Mouse (Mus musculus) heart, adult 2 months (tissue): ENCODE measurements around the gene Fbxw8. TPM values are rescaled to one million over a fixed set of nuclear protein-coding genes. Genes with fewer than 3 reads are reported as not detected.

Experiments used
- DNase-seq, 2 experiments: peaks; one replicate each; pipeline ENCODE4 v3.0.0; 2021
- H3K27ac ChIP-seq: fragments of 200-600 bp; 2 replicates; pipeline ENCODE4 v1.8.1; 2022
- H3K27me3 ChIP-seq: fragments of 200-500 bp; 2 replicates; pipeline ENCODE4 v1.6.1; 2012; ENCODE audit warnings: mild to moderate bottlenecking, low read length, inconsistent platforms, mixed read lengths; ENCODE audit not compliant: control insufficient read depth, insufficient read depth
- H3K36me3 ChIP-seq: fragments of 200-500 bp; 2 replicates; pipeline ENCODE4 v1.6.1; 2012; ENCODE audit warnings: low read length, inconsistent platforms; ENCODE audit not compliant: control insufficient read depth, insufficient read depth
- H3K4me1 ChIP-seq: fragments of 200-500 bp; 2 replicates; pipeline ENCODE4 v1.6.1; 2011; ENCODE audit warnings: low read length; ENCODE audit not compliant: control insufficient read depth, insufficient read depth
- H3K4me3 ChIP-seq: fragments of 200-600 bp; 2 replicates; pipeline ENCODE4 v1.8.1; 2022
- H3K79me2 ChIP-seq: fragments of 200-500 bp; replicated peaks from 2 replicates; pipeline ENCODE4 v1.6.1; 2012; ENCODE audit warnings: mild to moderate bottlenecking, inconsistent platforms, low read length, moderate library complexity, mixed read lengths; ENCODE audit not compliant: control insufficient read depth, insufficient read depth
- H3K9ac ChIP-seq: fragments of 200-500 bp; 2 replicates; pipeline ENCODE4 v1.6.1; 2012; ENCODE audit warnings: low read depth, mild to moderate bottlenecking, control low read depth, inconsistent platforms, low read length, mixed read lengths
- CTCF ChIP-seq: fragments of 200-600 bp; IDR thresholded peaks from 2 replicates; pipeline ENCODE4 v1.8.1; 2022; ENCODE audit warnings: antibody characterized with exemption, mild to moderate bottlenecking, moderate library complexity
- EP300 ChIP-seq: fragments of 200-500 bp; IDR thresholded peaks from 2 replicates; pipeline ENCODE4 v1.6.1; 2011; ENCODE audit warnings: low read depth, low read length, control low read depth; ENCODE audit not compliant: insufficient read depth
- POLR2A ChIP-seq: fragments of 200-500 bp; IDR thresholded peaks from 2 replicates; pipeline ENCODE4 v1.6.1; 2011; ENCODE audit warnings: mild to moderate bottlenecking, low read depth, low read length, control low read depth; ENCODE audit not compliant: insufficient read depth
- WGBS: fragments of 180-500 bp; shearing (Covaris S2); methylation state at CpG from one replicate; pipeline ENCODE4 v1.1.7; 2018; 5-methylcytosine and 5-hydroxymethylcytosine counted together
- intact Hi-C: fragments of 180-260 bp; cut with DNase I; formaldehyde crosslinking; loops from one replicate; pipeline ENCODE4 v1.15.1; 2025
- polyA plus RNA-seq: library from polyadenylated mRNA; depleted of rRNA; stranded (reverse); fragments of >200 nt; gene quantifications from 2 replicates; pipeline ENCODE4 v1.2.3, GENCODE M21; 2012
- total RNA-seq, 2 experiments: library from RNA; stranded (reverse); gene quantifications; 2 replicates each; pipeline ENCODE4 v1.2.3; 2021

Gene Fbxw8
- total and polyA plus RNA-seq, 3 experiments, result 35.1 to 39.2 (median 36.8) TPM

- peaks cover 7% of the 10 kb centered on the region; the same call in 1 of the 2 replicates for H3K36me3 ChIP-seq
- DNase-seq, result peak in 1 of 2 experiments; percentile 48
Observed at GRCm38 (mm10) chr5:118145999-118146679, 9.1 kb downstream of the Fbxw8 start.

DNA sequence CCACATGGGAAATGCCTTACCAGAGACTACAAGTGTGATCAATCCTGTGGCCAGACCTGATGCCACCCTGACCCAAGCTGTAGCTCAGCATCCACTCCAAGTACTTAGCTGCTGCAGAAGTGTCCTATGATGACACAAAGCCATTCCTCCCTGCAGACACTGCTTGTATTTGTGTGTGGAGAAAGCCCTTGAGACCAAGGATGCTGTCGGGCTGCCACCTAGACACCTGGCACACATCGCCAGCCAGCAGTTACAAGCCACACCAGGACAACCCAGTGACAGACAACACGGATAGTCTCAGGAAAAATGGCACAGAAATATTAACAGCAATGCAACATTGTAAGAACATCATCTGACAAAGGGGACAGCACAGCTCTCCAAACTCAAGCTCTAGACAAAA is 9.8 kb downstream of the Fbxw8 start:
- intact Hi-C loops, result loop anchor here (5.0 kb wide), 1 partner anchor 58 kb away; no protein-coding TSS in a partner anchor

More at GRCm38 (mm10) chr5:118145999-118146679, 9.1 kb downstream of the Fbxw8 start:
- TF ChIP-seq EP300, result 0 out of 2 replicates have a peak, but pooled peaks have one; percentile 10
- TF ChIP-seq CTCF, result no peak
- TF ChIP-seq POLR2A, result 0 out of 2 replicates have a peak, but pooled peaks have one; percentile 17
- Histone ChIP-seq H3K4me3 (peak overlapping the region; percentile 0; the same call in 1 of the 2 replicates), H3K79me2 (peaks cover 3% of the 10 kb centered on the region; the same call in 1 of the 2 replicates), H3K27me3 (no peaks in the 10 kb centered on the region), H3K9ac (0 out of 2 replicates have a peak overlapping the region, but pooled peaks have one; percentile 31), H3K4me1 (peaks cover 54% of the 10 kb centered on the region), H3K27ac (peak overlapping the region; percentile 80)
- intact Hi-C loops, result loop anchor here (1.0 to 5.0 kb wide), 2 partner anchors 9 to 59 kb away; partner anchors contain the start of gene Fbxw8
- 26% methylated on average over 15 of the region's 15 CpGs for WGBS

GRCm38 (mm10) chr5:118144770-118145169 is 10.5 kb downstream of the Fbxw8 start:
- Histone ChIP-seq H3K27ac (peak overlapping the region; percentile 80), H3K9ac (0 out of 2 replicates have a peak overlapping the region, but pooled peaks have one; percentile 27), H3K36me3 (peaks cover 7% of the 10 kb centered on the region; the same call in 1 of the 2 replicates), H3K4me3 (no peak overlapping the region), H3K27me3 (no peaks in the 10 kb centered on the region), H3K4me1 (peaks cover 52% of the 10 kb centered on the region), H3K79me2 (peaks cover 3% of the 10 kb centered on the region; the same call in 1 of the 2 replicates)
- intact Hi-C loops, result loop anchor here (5.0 kb wide), 1 partner anchor 57 kb away; no protein-coding TSS in a partner anchor
- DNase-seq, result no peak
- no peak for TF ChIP-seq EP300
- no peak for TF ChIP-seq POLR2A
- TF ChIP-seq CTCF, result no peak
- 35% methylated on average over 6 of the region's 6 CpGs for whole genome bisulfite sequencing

More for the DNA sequence above, 9.8 kb downstream of the Fbxw8 start:
- Histone ChIP-seq H3K9ac (no peak overlapping the region; the same call in 1 of the 2 replicates), H3K27ac (peak overlapping the region; percentile 80), H3K4me3 (no peak overlapping the region), H3K79me2 (peaks cover 3% of the 10 kb centered on the region; the same call in 1 of the 2 replicates), H3K36me3 (peaks cover 7% of the 10 kb centered on the region; the same call in 1 of the 2 replicates), H3K27me3 (no peaks in the 10 kb centered on the region), H3K4me1 (peaks cover 54% of the 10 kb centered on the region)
- DNase-seq, result no peak
- no peak for TF ChIP-seq CTCF
- no peak for TF ChIP-seq POLR2A
- no peak for TF ChIP-seq EP300
- 74% methylated on average over 3 of the region's 3 CpGs for WGBS

DNA sequence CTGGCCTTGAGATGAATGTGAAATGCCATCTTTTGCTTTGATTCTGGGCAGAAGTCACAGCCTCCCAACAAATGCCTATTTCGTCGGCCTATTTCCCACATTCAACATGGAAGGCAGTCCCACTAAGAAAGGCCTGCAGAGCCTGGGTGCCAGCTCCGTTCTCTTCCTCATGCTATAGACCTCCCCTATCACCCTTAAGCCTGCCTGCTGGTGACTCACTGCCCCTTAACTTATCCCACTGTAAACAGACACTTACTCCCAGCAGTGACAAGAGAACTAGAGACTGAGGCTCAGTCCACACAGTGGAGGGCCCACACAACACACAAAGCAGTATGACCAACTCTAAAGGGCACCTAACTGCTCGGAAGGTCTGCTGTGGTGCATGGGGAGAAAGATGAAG is 10.9 kb downstream of the Fbxw8 start:
- 86% methylated on average over 4 of the region's 4 CpGs for WGBS
- peaks cover 7% of the 10 kb centered on the region; the same call in 1 of the 2 replicates for H3K36me3 ChIP-seq
- DNase-seq, result no peak
- no peaks in the 10 kb centered on the region for H3K27me3 ChIP-seq
- no peak overlapping the region for H3K4me3 ChIP-seq
- peaks cover 51% of the 10 kb centered on the region for H3K4me1 ChIP-seq
- intact Hi-C loops, result no loop called here
- TF ChIP-seq CTCF (no peak), POLR2A (no peak), EP300 (no peak)
- peaks cover 3% of the 10 kb centered on the region for H3K79me2 ChIP-seq
- H3K27ac ChIP-seq, result peak overlapping the region; percentile 80
- H3K9ac ChIP-seq, result 0 out of 2 replicates have a peak overlapping the region, but pooled peaks have one; percentile 27

DNA sequence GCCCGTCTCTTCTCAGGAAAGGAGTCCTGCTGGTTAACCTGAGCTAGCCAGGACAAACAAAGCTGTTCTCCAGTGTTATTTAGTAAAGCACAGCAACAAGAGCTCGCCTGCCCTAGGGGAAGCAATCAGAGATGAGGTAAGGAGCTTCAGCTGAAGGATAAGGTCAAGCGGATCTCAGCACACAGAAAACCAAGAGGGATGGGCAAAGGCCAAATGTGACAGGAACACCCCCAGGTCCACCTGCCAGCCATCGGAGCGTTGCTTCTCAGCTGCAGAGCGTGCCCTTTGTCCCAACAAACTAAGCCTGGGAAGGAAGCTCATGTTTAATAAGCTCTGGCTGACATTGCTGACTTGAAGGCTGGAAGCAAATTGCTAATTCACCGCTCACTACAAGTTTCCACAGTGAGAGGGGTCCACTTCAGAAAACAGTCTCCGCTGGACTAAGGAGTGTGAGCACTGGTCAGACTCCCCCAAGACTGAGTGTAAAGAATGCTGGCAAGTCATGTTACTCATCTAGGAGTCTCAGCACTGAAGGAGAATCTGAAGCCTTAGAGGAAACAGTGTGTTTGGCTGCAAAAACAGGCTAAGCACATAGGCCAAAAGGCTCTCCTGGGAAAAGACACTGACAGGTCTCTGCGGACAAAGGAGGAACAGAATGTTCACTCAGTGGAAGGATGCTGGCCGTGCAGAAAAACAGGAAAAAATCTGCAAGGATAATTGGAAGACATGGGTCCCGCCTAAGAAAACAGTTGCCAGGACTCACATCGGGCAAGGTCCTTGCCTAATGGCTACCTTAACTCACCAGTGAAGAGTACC is 11.8 kb downstream of the Fbxw8 start:
- peak; percentile 64 to 79 for DNase-seq
- Histone ChIP-seq H3K4me3 (no peak overlapping the region), H3K9ac (peak overlapping the region; percentile 45), H3K79me2 (peaks cover 1% of the 10 kb centered on the region; the same call in 1 of the 2 replicates), H3K27ac (peak overlapping the region; percentile 80), H3K36me3 (peaks cover 7% of the 10 kb centered on the region; the same call in 1 of the 2 replicates), H3K27me3 (no peaks in the 10 kb centered on the region), H3K4me1 (peaks cover 47% of the 10 kb centered on the region)
- intact Hi-C loops, result no loop called here
- WGBS, result 44% methylated on average over 12 of the region's 12 CpGs
- TF ChIP-seq EP300 (peak; percentile 80; the same call in 1 of the 2 replicates), POLR2A (peak; percentile 19; the same call in 1 of the 2 replicates), CTCF (no peak)
